In the genomic region with DNA sequence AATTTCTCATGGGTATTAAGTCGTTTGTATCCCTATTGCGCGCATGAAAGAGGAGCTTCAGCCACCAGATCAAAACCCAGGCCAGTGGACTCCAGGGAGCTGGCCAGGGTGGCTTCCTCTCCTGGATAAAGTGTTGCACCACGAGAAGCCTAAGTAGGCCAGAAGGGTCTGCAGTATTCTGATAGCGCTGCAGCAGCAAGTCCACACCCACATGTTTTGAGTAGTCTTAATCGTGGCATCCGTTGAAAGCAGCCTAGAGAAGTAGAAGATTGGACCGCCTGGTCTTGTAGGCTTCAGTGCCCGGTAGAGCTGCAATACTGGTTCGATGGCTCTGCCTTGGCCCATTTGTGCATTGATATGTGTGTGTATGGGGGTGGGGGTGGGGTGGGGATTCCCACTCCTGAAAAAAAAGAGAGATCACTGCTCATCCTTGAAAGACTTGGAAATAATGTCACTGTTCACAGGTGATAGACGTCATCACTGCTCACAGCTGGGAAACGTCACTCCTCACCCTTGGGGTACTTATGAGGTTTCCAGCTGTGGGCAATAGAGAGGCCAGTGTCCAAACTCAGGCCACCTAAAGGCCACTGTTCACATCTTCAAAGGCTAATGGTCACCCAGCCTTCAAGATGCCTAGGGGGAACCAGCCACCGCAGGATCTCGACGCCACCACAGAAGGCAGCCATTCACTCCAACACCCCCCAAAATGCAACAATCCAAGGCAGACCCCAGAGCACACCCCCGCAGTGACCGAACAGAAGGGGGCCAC, we compare ENCODE assay signal across 8 mouse cellular contexts. TPM values are rescaled to one million over a fixed set of nuclear protein-coding genes. Genes with fewer than 3 reads are reported as not detected.
DNase-seq lines count a peak whose midpoint lies in the region; ATAC-seq and TF ChIP-seq lines count a peak whose summit lies in the region.

A gene (plus strand): TSS at position 556 of the 769 bp plus-strand sequence.

- H3K9ac ChIP-seq in forebrain, embryonic 16.5 days (replicated peaks; ENCODE audit: low read depth, low read length), result peak within 1 kb of the TSS; percentile 82
- H3K9ac ChIP-seq in hindbrain, embryonic 13.5 days, result peak within 1 kb of the TSS; percentile 85
- peak within 1 kb of the TSS; percentile 95 for H3K9ac ChIP-seq in liver, embryonic 15.5 days
- peak within 1 kb of the TSS; percentile 81 for H3K9ac ChIP-seq in stomach, embryonic 16.5 days (ENCODE audit: low read length)

- 71% methylated on average over 17 of the region's 17 CpGs for WGBS in forebrain, embryonic 16.5 days
- 74% methylated on average over 17 of the region's 17 CpGs for WGBS in hindbrain, embryonic 13.5 days
- 26% methylated on average over 17 of the region's 17 CpGs for WGBS in liver, embryonic 15.5 days (ENCODE audit: insufficient replicate concordance)
- 62% methylated on average over 17 of the region's 17 CpGs for WGBS in stomach, embryonic 16.5 days

- H3K4me1 ChIP-seq in forebrain, embryonic 16.5 days (replicated peaks; ENCODE audit: control insufficient read depth, insufficient read depth, low read length), result peaks cover 11% of the 10 kb centered on the region
- H3K4me1 ChIP-seq in hindbrain, embryonic 13.5 days (replicated peaks), result peaks cover 14% of the 10 kb centered on the region
- peaks cover 74% of the 10 kb centered on the region for H3K4me1 ChIP-seq in liver, embryonic 15.5 days (replicated peaks)
- H3K4me1 ChIP-seq in stomach, embryonic 16.5 days (ENCODE audit: control insufficient read depth, insufficient read depth, low read length), result 0 out of 2 replicates have a peak, but pooled peaks cover 4% of the 10 kb centered on the region

- peak; percentile 8 for DNase-seq in embryo, embryonic 10 days (ENCODE audit: low spot score)
- DNase-seq in embryo, embryonic 10.5 days (ENCODE audit: low spot score), result no peak
- DNase-seq in Patski (ENCODE audit: low read depth, low spot score), result no peak
- no peak for DNase-seq in MN1 (ENCODE audit: low spot score)

- peak within 1 kb of the TSS; percentile 66 for H3K4me2 ChIP-seq in forebrain, embryonic 16.5 days (ENCODE audit: low read length)
- H3K4me2 ChIP-seq in hindbrain, embryonic 13.5 days, result peak within 1 kb of the TSS; percentile 86
- peak within 1 kb of the TSS; percentile 84 for H3K4me2 ChIP-seq in liver, embryonic 15.5 days
- H3K4me2 ChIP-seq in stomach, embryonic 16.5 days (ENCODE audit: low read depth, low read length), result peak within 1 kb of the TSS; percentile 93

- H3K36me3 ChIP-seq in forebrain, embryonic 16.5 days (ENCODE audit: control insufficient read depth, insufficient read depth), result no peaks in the 10 kb centered on the region
- H3K36me3 ChIP-seq in hindbrain, embryonic 13.5 days, result no peaks in the 10 kb centered on the region
- no peaks in the 10 kb centered on the region for H3K36me3 ChIP-seq in liver, embryonic 15.5 days (replicated peaks)
- H3K36me3 ChIP-seq in stomach, embryonic 16.5 days (ENCODE audit: control insufficient read depth, insufficient read depth, low read length), result no peaks in the 10 kb centered on the region

- in situ Hi-C loops in Patski (cut with MboI; ENCODE audit: low pct_unique_long_range_greater_than_20kb), result no loop called here

- no peaks in the 10 kb centered on the region for H3K9me3 ChIP-seq in forebrain, embryonic 16.5 days (ENCODE audit: control insufficient read depth, low read length)
- no peaks in the 10 kb centered on the region for H3K9me3 ChIP-seq in hindbrain, embryonic 13.5 days
- H3K9me3 ChIP-seq in liver, embryonic 15.5 days (replicated peaks), result no peaks in the 10 kb centered on the region
- no peaks in the 10 kb centered on the region for H3K9me3 ChIP-seq in stomach, embryonic 16.5 days (replicated peaks; ENCODE audit: control insufficient read depth, low read length)

- H3K27ac ChIP-seq in forebrain, embryonic 16.5 days (ENCODE audit: low read length), result no peak within 1 kb of the TSS
- H3K27ac ChIP-seq in hindbrain, embryonic 13.5 days, result no peak within 1 kb of the TSS
- H3K27ac ChIP-seq in liver, embryonic 15.5 days (replicated peaks), result peak within 1 kb of the TSS; percentile 96
- no peak within 1 kb of the TSS for H3K27ac ChIP-seq in stomach, embryonic 16.5 days (ENCODE audit: low read length)

- POLR2A ChIA-PET in Patski (lab: Charles Lee), result interaction anchor here (0.5 to 1.7 kb wide), 3 partner anchors 26 to 298 kb away, joined by 3 to 4 read pairs (median 3); no protein-coding TSS in a partner anchor

- no peak for TF ChIP-seq CTCF in Patski (IDR thresholded peaks at IDR 0.05)

- H3K27me3 ChIP-seq in Patski, result peaks cover 2% of the 10 kb centered on the region
- H3K27me3 ChIP-seq in forebrain, embryonic 16.5 days (replicated peaks; ENCODE audit: control insufficient read depth, insufficient read depth, low read length), result no peaks in the 10 kb centered on the region
- H3K27me3 ChIP-seq in hindbrain, embryonic 13.5 days, result peaks cover 67% of the 10 kb centered on the region
- H3K27me3 ChIP-seq in liver, embryonic 15.5 days, result peaks cover 43% of the 10 kb centered on the region
- no peaks in the 10 kb centered on the region for H3K27me3 ChIP-seq in stomach, embryonic 16.5 days (ENCODE audit: control insufficient read depth, insufficient read depth, low read length)

- ATAC-seq in Patski, result no peak
- no peak for ATAC-seq in forebrain, embryonic 16.5 days
- peak; percentile 43; the same call in 1 of the 2 replicates for ATAC-seq in hindbrain, embryonic 13.5 days (ENCODE audit: low FRiP score)
- peak; percentile 91 for ATAC-seq in liver, embryonic 15.5 days (ENCODE audit: insufficient read depth)
- ATAC-seq in stomach, embryonic 16.5 days (ENCODE audit: insufficient read depth, low FRiP score), result peak; percentile 23

- H3K4me3 ChIP-seq in forebrain, embryonic 16.5 days (replicated peaks; ENCODE audit: low read length), result peak within 1 kb of the TSS; percentile 76
- peak within 1 kb of the TSS; percentile 65 for H3K4me3 ChIP-seq in hindbrain, embryonic 13.5 days
- peak within 1 kb of the TSS; percentile 85 for H3K4me3 ChIP-seq in liver, embryonic 15.5 days (replicated peaks)
- peak within 1 kb of the TSS; percentile 71 for H3K4me3 ChIP-seq in stomach, embryonic 16.5 days (replicated peaks; ENCODE audit: low read length)

- CTCF ChIA-PET in Patski (lab: Charles Lee), result interaction anchor here (1.5 kb wide), 1 partner anchor 13 kb away, joined by 4 read pairs; no protein-coding TSS in a partner anchor

RNA-seq across cellular contexts. Expression of the gene that starts here (rescaled TPM):
- 19.6 TPM for polyA plus RNA-seq in Patski (2021)
- polyA plus RNA-seq in forebrain, embryonic 16.5 days (2015; fragmentation: Nextera tagmentation; extraction: Ambion mirVana), result 6.5 and 6.9 TPM in 2 replicates
- 4.8 and 7.2 TPM in 2 replicates for polyA plus RNA-seq in hindbrain, embryonic 13.5 days (2015; fragmentation: Nextera tagmentation; extraction: Ambion mirVana)
- polyA plus RNA-seq in liver, embryonic 15.5 days (2015; fragmentation: Nextera tagmentation; extraction: Ambion mirVana), result 21.5 and 23.0 TPM in 2 replicates
- 6.2 and 6.5 TPM in 2 replicates for polyA plus RNA-seq in stomach, embryonic 16.5 days (2015; fragmentation: Nextera tagmentation; extraction: Ambion mirVana)

Comparison
In these comparisons a context has a peak if more than half of its experiments do, and no peak if none do; other contexts are left out.
1. ATAC-seq: peak in hindbrain, embryonic 13.5 days (single experiment), liver, embryonic 15.5 days (single experiment) and stomach, embryonic 16.5 days (single experiment); none in Patski (single experiment) and forebrain, embryonic 16.5 days (single experiment).
2. Peak in every context shown above with its lines, with median percentiles within 50 percentile points of each other: H3K4me2 ChIP-seq, H3K4me3 ChIP-seq and H3K9ac ChIP-seq.